Mouse (Mus musculus): ENCODE data around the gene Sertad4. TPM values are rescaled to one million over a fixed set of nuclear protein-coding genes. Genes with fewer than 3 reads are reported as not detected.

The Sertad4 gene
- polyA plus RNA-seq, 1 experiment from 2014 or later: 25.2 TPM

GRCm38 (mm10) chr1:192825746-192826145 is 29.8 kb downstream of the Sertad4 start:
- H3K27ac ChIP-seq: no peak overlapping the region
- H3K9ac ChIP-seq: no peak overlapping the region
- no peak overlapping the region for H3K4me2 ChIP-seq (replicated peaks)
- H3K4me3 ChIP-seq: no peak overlapping the region
- WGBS: 26% methylated on average over 9 of the region's 9 CpGs
- ATAC-seq (ENCODE audit: low FRiP score, low read depth): no peak
- peaks cover 2% of the 10 kb centered on the region; the same call in 1 of the 2 replicates for H3K27me3 ChIP-seq (replicated peaks)
- peaks cover 28% of the 10 kb centered on the region for H3K4me1 ChIP-seq
- no peaks in the 10 kb centered on the region for H3K36me3 ChIP-seq
- H3K9me3 ChIP-seq: no peaks in the 10 kb centered on the region

- peak overlapping the region; percentile 65 for H3K27ac ChIP-seq
- H3K9me3 ChIP-seq: no peaks in the 10 kb centered on the region
- no peak overlapping the region for H3K4me3 ChIP-seq
- no peak overlapping the region for H3K9ac ChIP-seq
- H3K4me1 ChIP-seq: peaks cover 15% of the 10 kb centered on the region
- 32% methylated on average over 13 of the region's 13 CpGs for WGBS
- 0 out of 2 replicates have a peak, but pooled peaks cover 2% of the 10 kb centered on the region for H3K27me3 ChIP-seq (replicated peaks)
- no peaks in the 10 kb centered on the region for H3K36me3 ChIP-seq
- ATAC-seq (ENCODE audit: low FRiP score, low read depth): peak; percentile 77
- peak overlapping the region; percentile 14; the same call in 1 of the 2 replicates for H3K4me2 ChIP-seq (replicated peaks)
Observed at GRCm38 (mm10) chr1:192822652-192823525, 32.7 kb downstream of the Sertad4 start.

- H3K4me3 ChIP-seq: no peak overlapping the region
- H3K9ac ChIP-seq: no peak overlapping the region
- no peaks in the 10 kb centered on the region for H3K9me3 ChIP-seq
- no peak overlapping the region for H3K27ac ChIP-seq
- 0 out of 2 replicates have a peak, but pooled peaks cover 2% of the 10 kb centered on the region for H3K27me3 ChIP-seq (replicated peaks)
- no peak for ATAC-seq (ENCODE audit: low FRiP score, low read depth)
- H3K4me2 ChIP-seq (replicated peaks): no peak overlapping the region
- no peaks in the 10 kb centered on the region for H3K36me3 ChIP-seq
- H3K4me1 ChIP-seq: peaks cover 15% of the 10 kb centered on the region
- WGBS: 69% methylated on average over 1 of the region's 1 CpGs
Observed at GRCm38 (mm10) chr1:192822309-192822651, 33.3 kb downstream of the Sertad4 start.

- H3K4me3 ChIP-seq: no peak overlapping the region
- H3K27me3 ChIP-seq (replicated peaks): no peaks in the 10 kb centered on the region
- no peak overlapping the region for H3K4me2 ChIP-seq (replicated peaks)
- H3K27ac ChIP-seq: no peak overlapping the region
- no peaks in the 10 kb centered on the region for H3K9me3 ChIP-seq
- H3K9ac ChIP-seq: no peak overlapping the region
- ATAC-seq (ENCODE audit: low FRiP score, low read depth): no peak
- no peaks in the 10 kb centered on the region for H3K36me3 ChIP-seq
- H3K4me1 ChIP-seq: peaks cover 4% of the 10 kb centered on the region
- WGBS: 90% methylated on average over 5 of the region's 5 CpGs
Observed at GRCm38 (mm10) chr1:192818334-192818733, 37.2 kb downstream of the Sertad4 start.

GRCm38 (mm10) chr1:192815789-192816188 is 39.8 kb downstream of the Sertad4 start:
- ATAC-seq (ENCODE audit: low FRiP score, low read depth): no peak
- no peaks in the 10 kb centered on the region for H3K9me3 ChIP-seq
- no peak overlapping the region for H3K4me2 ChIP-seq (replicated peaks)
- H3K27me3 ChIP-seq (replicated peaks): no peaks in the 10 kb centered on the region
- H3K36me3 ChIP-seq: no peaks in the 10 kb centered on the region
- no peaks in the 10 kb centered on the region for H3K4me1 ChIP-seq
- H3K9ac ChIP-seq: no peak overlapping the region
- 60% methylated on average over 2 of the region's 2 CpGs for WGBS
- H3K4me3 ChIP-seq: no peak overlapping the region
- H3K27ac ChIP-seq: no peak overlapping the region

- H3K4me3 ChIP-seq: no peak overlapping the region
- no peaks in the 10 kb centered on the region for H3K4me1 ChIP-seq
- no peaks in the 10 kb centered on the region for H3K9me3 ChIP-seq
- WGBS: 21% methylated on average over 3 of the region's 3 CpGs
- no peaks in the 10 kb centered on the region for H3K27me3 ChIP-seq (replicated peaks)
- H3K36me3 ChIP-seq: no peaks in the 10 kb centered on the region
- no peak for ATAC-seq (ENCODE audit: low FRiP score, low read depth)
- no peak overlapping the region for H3K27ac ChIP-seq
- no peak overlapping the region for H3K4me2 ChIP-seq (replicated peaks)
- no peak overlapping the region for H3K9ac ChIP-seq
Observed at GRCm38 (mm10) chr1:192814700-192815099, 40.9 kb downstream of the Sertad4 start.

- ATAC-seq (ENCODE audit: low FRiP score, low read depth): no peak
- H3K9me3 ChIP-seq: no peaks in the 10 kb centered on the region
- 93% methylated on average over 9 of the region's 9 CpGs for WGBS
Observed at GRCm38 (mm10) chr1:192812758-192813157, 42.8 kb downstream of the Sertad4 start.

GRCm38 (mm10) chr1:192812290-192812689 is 43.3 kb downstream of the Sertad4 start:
- no peak for ATAC-seq (ENCODE audit: low FRiP score, low read depth)
- no peaks in the 10 kb centered on the region for H3K9me3 ChIP-seq
- H3K27ac ChIP-seq: no peak overlapping the region
- 93% methylated on average over 5 of the region's 5 CpGs for WGBS
- H3K4me2 ChIP-seq (replicated peaks): no peak overlapping the region
- no peak overlapping the region for H3K4me3 ChIP-seq
- H3K36me3 ChIP-seq: no peaks in the 10 kb centered on the region
- H3K9ac ChIP-seq: no peak overlapping the region
- no peaks in the 10 kb centered on the region for H3K27me3 ChIP-seq (replicated peaks)
- H3K4me1 ChIP-seq: no peaks in the 10 kb centered on the region

More at GRCm38 (mm10) chr1:192812758-192813157, 42.8 kb downstream of the Sertad4 start:
- H3K4me1 ChIP-seq: no peaks in the 10 kb centered on the region
- H3K9ac ChIP-seq: no peak overlapping the region
- H3K27me3 ChIP-seq (replicated peaks): no peaks in the 10 kb centered on the region
- no peak overlapping the region for H3K4me3 ChIP-seq
- H3K4me2 ChIP-seq (replicated peaks): no peak overlapping the region
- no peak overlapping the region for H3K27ac ChIP-seq
- no peaks in the 10 kb centered on the region for H3K36me3 ChIP-seq

- Histone ChIP-seq H3K27ac (no peak overlapping the region), H3K36me3 (no peaks in the 10 kb centered on the region), H3K9me3 (no peaks in the 10 kb centered on the region), H3K27me3 (replicated peaks) (no peaks in the 10 kb centered on the region), H3K4me3 (no peak overlapping the region), H3K9ac (no peak overlapping the region), H3K4me1 (0 out of 2 replicates have a peak, but pooled peaks cover 3% of the 10 kb centered on the region), H3K4me2 (replicated peaks) (no peak overlapping the region)
- no peak for ATAC-seq (ENCODE audit: low FRiP score, low read depth)
- 58% methylated on average over 10 of the region's 10 CpGs for WGBS
Observed at GRCm38 (mm10) chr1:192806168-192807157, 49.1 kb downstream of the Sertad4 start.

GRCm38 (mm10) chr1:192800338-192800737 is 55.2 kb downstream of the Sertad4 start:
- Histone ChIP-seq H3K9ac (no peak overlapping the region), H3K36me3 (no peaks in the 10 kb centered on the region)

GRCm38 (mm10) chr1:192799165-192799991 is 56.2 kb downstream of the Sertad4 start:
- Histone ChIP-seq H3K27ac (no peak overlapping the region), H3K4me2 (replicated peaks) (no peak overlapping the region), H3K9me3 (no peaks in the 10 kb centered on the region), H3K4me3 (no peak overlapping the region), H3K27me3 (replicated peaks) (no peaks in the 10 kb centered on the region), H3K4me1 (peaks cover 18% of the 10 kb centered on the region), H3K36me3 (no peaks in the 10 kb centered on the region), H3K9ac (no peak overlapping the region)
- WGBS: 39% methylated on average over 10 of the region's 10 CpGs
- ATAC-seq (ENCODE audit: low FRiP score, low read depth): no peak

More at GRCm38 (mm10) chr1:192800338-192800737, 55.2 kb downstream of the Sertad4 start:
- no peaks in the 10 kb centered on the region for H3K27me3 ChIP-seq (replicated peaks)
- H3K27ac ChIP-seq: no peak overlapping the region
- no peak overlapping the region for H3K4me2 ChIP-seq (replicated peaks)
- no peaks in the 10 kb centered on the region for H3K9me3 ChIP-seq
- no peak overlapping the region for H3K4me3 ChIP-seq
- peaks cover 18% of the 10 kb centered on the region for H3K4me1 ChIP-seq
- WGBS: 88% methylated on average over 8 of the region's 8 CpGs
- no peak for ATAC-seq (ENCODE audit: low FRiP score, low read depth)
